Mouse (Mus musculus) cortical plate, adult 2 months (tissue): ENCODE data around the gene Fam131c.

Experiments
- CTCF ChIP-seq: fragments of 200-500 bp; IDR thresholded peaks from 2 replicates; pipeline ENCODE4 v1.5.1; 2011; ENCODE audit warnings: mild to moderate bottlenecking, control low read depth, low read length; ENCODE audit not compliant: insufficient read depth; ENCODE audit errors: extremely low read depth
- POLR2A ChIP-seq: fragments of 200-500 bp; IDR thresholded peaks from 2 replicates; pipeline ENCODE4 v1.6.1; 2011; ENCODE audit warnings: mild to moderate bottlenecking, low read length, control low read depth; ENCODE audit not compliant: insufficient read depth; ENCODE audit errors: extremely low read depth

DNA sequence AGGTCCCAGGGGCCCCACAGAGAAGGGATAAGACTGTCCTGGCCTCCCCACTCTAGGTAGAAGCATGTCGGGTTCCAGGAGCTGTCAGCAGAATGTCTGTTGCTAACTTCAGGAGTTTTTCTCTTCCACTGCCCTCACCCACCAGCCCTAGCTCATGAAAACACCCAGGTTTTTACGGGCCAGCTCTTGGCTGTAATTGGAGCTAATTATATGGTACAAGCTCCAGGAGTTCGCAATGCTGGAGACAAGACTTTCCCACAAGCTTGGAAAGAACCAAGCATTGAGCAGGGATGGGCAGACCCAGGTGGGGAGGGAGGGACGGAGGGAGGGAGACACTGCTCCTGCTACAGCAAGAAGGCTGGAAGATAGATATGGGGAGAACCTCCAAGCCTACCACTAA lies 40.9 kb upstream of the Fam131c start:
- TF ChIP-seq POLR2A (no peak), CTCF (no peak)
